Mouse (Mus musculus) midbrain, embryonic 16.5 days (tissue): ENCODE measurements around the gene Gm49486. TPM values are rescaled to one million over a fixed set of nuclear protein-coding genes. Genes with fewer than 3 reads are reported as not detected.
"Not testable (repeated sequence)": the region's sequence is repeated elsewhere in the genome, so short reads cannot be mapped to it uniquely, and the experiment has no call there.

Experiments
- ATAC-seq: fragments of 200-750 bp; cut with Nextera tagmentation; 2 replicates; pipeline ENCODE4 v1.8.0; 2017; ENCODE audit warnings: moderate TSS enrichment
- H3K27ac ChIP-seq: fragments of 300-500 bp; sonication (generic); 2 replicates; pipeline ENCODE4 v1.5.1; 2014; ENCODE audit warnings: mild to moderate bottlenecking, low read length, mixed read lengths
- H3K27me3 ChIP-seq: fragments of 300-500 bp; sonication (generic); 2 replicates; pipeline ENCODE4 v1.6.1; 2014; ENCODE audit warnings: low read depth, low read length, mixed read lengths; ENCODE audit not compliant: control insufficient read depth, insufficient read depth
- H3K36me3 ChIP-seq: fragments of 300-500 bp; sonication (generic); 2 replicates; pipeline ENCODE4 v1.6.1; 2014; ENCODE audit warnings: mild to moderate bottlenecking, low read length, moderate library complexity, mixed read lengths; ENCODE audit not compliant: control insufficient read depth, insufficient read depth
- H3K4me1 ChIP-seq: fragments of 300-500 bp; sonication (generic); 2 replicates; pipeline ENCODE4 v1.6.1; 2014; ENCODE audit warnings: mild to moderate bottlenecking, low read length, mixed read lengths; ENCODE audit not compliant: control insufficient read depth, insufficient read depth
- H3K4me2 ChIP-seq: fragments of 300-500 bp; sonication (generic); 2 replicates; pipeline ENCODE4 v1.6.1; 2014; ENCODE audit warnings: mild to moderate bottlenecking, low read length, mixed read lengths
- H3K4me3 ChIP-seq: fragments of 300-500 bp; sonication (generic); 2 replicates; pipeline ENCODE4 v1.5.1; 2014; ENCODE audit warnings: low read depth, mild to moderate bottlenecking, low read length, moderate library complexity, mixed read lengths
- H3K9ac ChIP-seq: fragments of 300-500 bp; sonication (generic); 2 replicates; pipeline ENCODE4 v1.6.1; 2014; ENCODE audit warnings: low read depth, low read length, mixed read lengths
- H3K9me3 ChIP-seq: fragments of 300-500 bp; sonication (generic); replicated peaks from 2 replicates; pipeline ENCODE4 v1.6.1; 2014; ENCODE audit warnings: mild to moderate bottlenecking, low read length, mixed read lengths; ENCODE audit not compliant: control insufficient read depth, poor library complexity, severe bottlenecking
- WGBS: fragments of 180-500 bp; shearing (Covaris S2); extraction: QIAGEN DNeasy Blood & Tissue Kit; methylation state at CpG from one replicate; pipeline ENCODE4 v1.1.7; 2014; 5-methylcytosine and 5-hydroxymethylcytosine counted together
- polyA plus RNA-seq: library from polyadenylated mRNA; unstranded; fragments of >200 nt; fragmentation: Nextera tagmentation; extraction: Ambion mirVana; gene quantifications from 2 replicates; pipeline ENCODE4 v1.2.1, GENCODE M21; 2015

Gene Gm49486
- polyA plus RNA-seq, 1 experiment from 2014 or later, result 1.3 TPM

GRCm38 (mm10) chr15:79213591-79213990, 15.6 kb upstream of the Gm49486 start:
- H3K4me1 ChIP-seq, result no peaks in the 10 kb centered on the region
- ATAC-seq, result no peak
- no peak overlapping the region for H3K9ac ChIP-seq
- H3K9me3 ChIP-seq, result no peaks in the 10 kb centered on the region
- H3K27me3 ChIP-seq, result no peaks in the 10 kb centered on the region
- H3K36me3 ChIP-seq, result no peaks in the 10 kb centered on the region
- WGBS, result 73% methylated on average over 6 of the region's 6 CpGs
- no peak overlapping the region for H3K4me3 ChIP-seq
- no peak overlapping the region for H3K4me2 ChIP-seq
- no peak overlapping the region for H3K27ac ChIP-seq

GRCm38 (mm10) chr15:79216191-79216590, 13.0 kb upstream of the Gm49486 start:
- ATAC-seq, result no peak
- Histone ChIP-seq H3K9ac (no peak overlapping the region), H3K4me2 (no peak overlapping the region), H3K36me3 (no peaks in the 10 kb centered on the region), H3K27me3 (no peaks in the 10 kb centered on the region), H3K27ac (no peak overlapping the region), H3K4me3 (no peak overlapping the region), H3K4me1 (no peaks in the 10 kb centered on the region), H3K9me3 (no peaks in the 10 kb centered on the region)
- WGBS, result 82% methylated on average over 3 of the region's 3 CpGs

GRCm38 (mm10) chr15:79219572-79219971, 9.6 kb upstream of the Gm49486 start:
- H3K4me2 ChIP-seq, result no peak overlapping the region
- no peak for ATAC-seq
- no peaks in the 10 kb centered on the region for H3K27me3 ChIP-seq
- no peak overlapping the region for H3K9ac ChIP-seq
- no peaks in the 10 kb centered on the region for H3K9me3 ChIP-seq
- peaks cover 1% of the 10 kb centered on the region; the same call in 1 of the 2 replicates for H3K4me1 ChIP-seq
- H3K4me3 ChIP-seq, result no peak overlapping the region
- H3K36me3 ChIP-seq, result no peaks in the 10 kb centered on the region
- WGBS, result 0% methylated on average over 1 of the region's 1 CpGs
- H3K27ac ChIP-seq, result no peak overlapping the region

- WGBS, result 7% methylated on average over 5 of the region's 5 CpGs
- Histone ChIP-seq H3K36me3 (no peaks in the 10 kb centered on the region), H3K27ac (no peak overlapping the region), H3K4me2 (no peak overlapping the region), H3K27me3 (no peaks in the 10 kb centered on the region), H3K4me3 (no peak overlapping the region), H3K9ac (no peak overlapping the region), H3K4me1 (peaks cover 8% of the 10 kb centered on the region; the same call in 1 of the 2 replicates), H3K9me3 (no peaks in the 10 kb centered on the region)
- no peak for ATAC-seq
Observed at GRCm38 (mm10) chr15:79223641-79224040, 5.5 kb upstream of the Gm49486 start.

- Histone ChIP-seq H3K9me3 (no peaks in the 10 kb centered on the region), H3K4me1 (peaks cover 9% of the 10 kb centered on the region; the same call in 1 of the 2 replicates), H3K4me2 (no peak overlapping the region), H3K27ac (no peak overlapping the region), H3K36me3 (no peaks in the 10 kb centered on the region), H3K9ac (no peak overlapping the region), H3K4me3 (no peak overlapping the region), H3K27me3 (no peaks in the 10 kb centered on the region)
- ATAC-seq, result 0 out of 2 replicates have a peak, but pooled peaks have one; percentile 11
- 7% methylated on average over 5 of the region's 5 CpGs for WGBS
Observed at GRCm38 (mm10) chr15:79224685-79225084, 4.5 kb upstream of the Gm49486 start.

GRCm38 (mm10) chr15:79225780-79226179, 3.4 kb upstream of the Gm49486 start:
- not testable (repeated sequence) for H3K9ac ChIP-seq, H3K27me3 ChIP-seq, H3K9me3 ChIP-seq, ATAC-seq, H3K4me3 ChIP-seq, H3K4me2 ChIP-seq, H3K27ac ChIP-seq, H3K36me3 ChIP-seq
- WGBS, result 69% methylated on average over 2 of the region's 2 CpGs
- peaks cover 17% of the 10 kb centered on the region for H3K4me1 ChIP-seq

GRCm38 (mm10) chr15:79235268-79235667, 6.1 kb downstream of the Gm49486 start:
- H3K9me3 ChIP-seq, result no peaks in the 10 kb centered on the region
- no peak overlapping the region for H3K4me3 ChIP-seq
- peaks cover 38% of the 10 kb centered on the region for H3K36me3 ChIP-seq
- WGBS, result 79% methylated on average over 9 of the region's 9 CpGs
- no peak overlapping the region for H3K4me2 ChIP-seq
- H3K27me3 ChIP-seq, result no peaks in the 10 kb centered on the region
- ATAC-seq, result no peak
- 0 out of 2 replicates have a peak overlapping the region, but pooled peaks have one; percentile 10 for H3K9ac ChIP-seq
- H3K4me1 ChIP-seq, result peaks cover 2% of the 10 kb centered on the region
- H3K27ac ChIP-seq, result no peak overlapping the region

- 74% methylated on average over 6 of the region's 6 CpGs for WGBS
- Histone ChIP-seq H3K9me3 (no peaks in the 10 kb centered on the region), H3K27ac (no peak overlapping the region), H3K4me2 (no peak overlapping the region), H3K36me3 (peaks cover 41% of the 10 kb centered on the region), H3K9ac (no peak overlapping the region), H3K4me1 (no peaks in the 10 kb centered on the region), H3K27me3 (no peaks in the 10 kb centered on the region), H3K4me3 (no peak overlapping the region)
- no peak for ATAC-seq
Observed at GRCm38 (mm10) chr15:79238036-79238435, 8.8 kb downstream of the Gm49486 start.

GRCm38 (mm10) chr15:79242574-79243233, 13.5 kb downstream of the Gm49486 start:
- peak; percentile 59 for ATAC-seq
- no peak overlapping the region for H3K9ac ChIP-seq
- H3K27ac ChIP-seq, result peak overlapping the region; percentile 22; the same call in 1 of the 2 replicates
- no peaks in the 10 kb centered on the region for H3K27me3 ChIP-seq
- WGBS, result 70% methylated on average over 13 of the region's 13 CpGs
- no peak overlapping the region for H3K4me3 ChIP-seq
- peaks cover 42% of the 10 kb centered on the region for H3K36me3 ChIP-seq
- H3K4me2 ChIP-seq, result no peak overlapping the region
- no peaks in the 10 kb centered on the region for H3K9me3 ChIP-seq
- no peaks in the 10 kb centered on the region for H3K4me1 ChIP-seq
